Mouse (Mus musculus): ENCODE measurements around the gene Slc44a1.

DNA sequence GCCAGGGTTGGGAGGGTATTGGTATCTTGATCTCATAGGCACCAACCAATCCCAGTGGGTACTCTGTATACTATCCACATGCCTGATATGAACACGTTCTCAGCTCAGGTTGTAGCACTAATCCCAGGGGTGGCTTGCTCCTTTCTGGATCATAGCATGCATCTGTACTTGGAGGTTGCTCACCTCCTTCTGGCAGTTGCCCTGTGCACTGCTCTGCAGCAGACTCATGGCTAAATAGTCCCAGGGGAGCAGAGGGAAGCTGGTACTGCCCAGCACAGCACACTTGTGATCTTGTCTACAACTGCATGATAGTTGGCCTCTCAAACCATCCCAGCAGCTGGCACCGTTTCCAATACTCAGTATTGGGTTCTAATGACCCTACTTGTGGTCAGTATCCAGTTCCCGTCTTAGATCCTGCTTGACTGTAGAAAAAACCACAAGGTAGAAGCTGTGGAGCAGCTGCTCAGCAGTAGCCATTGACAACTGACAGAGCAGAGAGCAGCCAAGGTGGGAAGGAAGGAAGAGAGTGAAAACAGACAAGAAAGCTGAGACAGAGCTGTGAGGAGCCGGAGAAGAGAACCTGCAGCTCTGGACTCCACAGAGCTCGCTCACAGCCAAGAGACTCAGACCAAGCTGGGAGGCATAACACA is 174.5 kb downstream of the Slc44a1 start:
- TF ChIP-seq GATA1 (IDR thresholded peaks at IDR 0.05; ENCODE audit: low read length) (no peak), TAL1 (IDR thresholded peaks at IDR 0.05; ENCODE audit: low read length) (no peak)
